Mouse (Mus musculus) adrenal gland, postnatal 36 days (tissue): ENCODE data around the gene Bicdl2. TPM values are rescaled to one million over a fixed set of nuclear protein-coding genes. Genes with fewer than 3 reads are reported as not detected.

Source experiments
- DNase-seq, 2 experiments: peaks; one replicate each; pipeline ENCODE4 v3.0.0; 2021; ENCODE audit warnings: mixed read lengths in 1 of 2
- long read RNA-seq, 2 experiments: library from polyadenylated mRNA; stranded (forward); transcript quantifications; one replicate each; pipeline ENCODE4 v2.0.0; 2021; ENCODE audit warnings: borderline sequencing depth in 2 of 2
- total RNA-seq, 2 experiments: library from RNA; stranded (reverse); gene quantifications; 2 replicates each; pipeline ENCODE4 v1.2.3; 2021

Gene Bicdl2
- not detected for total RNA-seq
- long read RNA-seq, experiment 1 = 0 reads
- long read RNA-seq, experiment 2 = 0 reads

DNA sequence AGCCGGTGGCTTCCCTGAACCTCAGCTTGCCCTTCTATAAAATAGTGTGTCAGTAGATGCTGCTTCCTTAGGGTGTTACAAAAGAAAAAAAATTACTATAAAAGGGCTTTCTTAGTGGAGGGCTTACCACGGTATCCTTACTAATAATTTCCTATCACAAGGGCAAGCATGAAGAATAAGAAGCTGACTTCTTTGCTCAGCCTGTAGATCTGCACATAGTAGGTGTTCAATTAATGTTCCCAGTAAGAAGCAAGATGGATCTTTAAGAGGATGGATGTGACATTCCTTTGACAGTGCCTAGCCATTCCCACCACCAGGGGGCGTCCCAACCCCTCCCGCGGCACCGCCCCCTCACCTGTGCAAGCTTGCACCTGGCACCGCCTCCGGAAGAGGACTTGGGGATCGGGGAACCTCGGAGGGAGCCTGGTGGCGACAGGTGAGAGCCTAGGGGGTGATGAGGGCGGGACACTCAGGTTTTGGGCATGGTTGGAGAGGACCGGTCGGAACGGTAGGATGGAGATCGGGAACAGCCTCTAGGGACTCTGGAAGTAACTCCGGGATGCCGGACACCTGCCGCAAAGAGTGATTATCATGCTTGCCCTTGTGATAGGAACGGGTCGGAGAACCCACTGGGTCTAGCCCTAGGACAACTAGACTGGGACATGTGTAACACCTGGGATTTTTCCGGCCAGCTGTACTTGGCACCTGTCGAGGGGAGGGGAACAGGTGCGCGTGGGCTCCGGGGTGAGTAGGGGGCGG lies at the start of gene Bicdl2:
Bicdl2 (plus strand) TSS at position 390 of the 759 bp plus-strand sequence.
- peak; percentile 53 to 74 for DNase-seq

DNA sequence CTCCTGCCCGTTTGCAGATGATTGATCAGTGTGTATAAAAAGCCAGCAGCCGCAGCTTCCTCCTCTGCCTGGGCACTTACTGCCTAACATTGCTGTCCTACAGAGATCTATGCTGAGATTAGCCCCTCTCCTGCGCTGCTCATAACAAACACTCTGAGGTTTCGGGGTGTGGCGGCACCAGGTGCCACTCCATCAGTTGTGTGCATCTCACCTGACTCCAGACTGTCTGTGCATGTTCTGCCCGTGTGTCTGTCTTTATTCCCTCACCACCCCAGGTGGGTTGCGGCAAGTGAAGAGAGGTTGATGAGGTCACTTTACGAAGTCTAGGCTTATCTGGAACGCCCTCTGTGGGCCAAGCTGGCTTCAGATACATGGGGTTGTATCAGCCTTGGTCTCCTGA lies 43.2 kb upstream of the Bicdl2 start:
- DNase-seq = no peak

DNA sequence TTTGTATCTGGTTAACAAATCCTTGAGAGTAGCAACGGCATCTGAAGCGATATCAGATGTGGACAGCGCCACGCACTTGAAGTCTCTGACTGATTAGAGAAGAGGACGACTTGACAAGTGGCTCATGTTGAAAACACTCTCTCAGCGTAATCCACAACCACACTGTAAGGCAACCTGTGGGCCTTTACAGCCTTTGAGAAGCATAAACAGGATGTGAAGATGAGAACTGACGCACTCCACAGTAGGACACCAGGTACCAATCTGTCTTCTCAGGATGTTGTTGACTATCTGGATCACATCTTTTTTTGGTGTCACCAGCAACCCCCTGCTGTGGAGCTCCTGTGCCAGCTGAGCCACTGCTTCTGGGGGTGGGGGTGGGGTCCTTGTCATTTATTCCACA lies 40.0 kb upstream of the Bicdl2 start:
- DNase-seq = no peak

DNA sequence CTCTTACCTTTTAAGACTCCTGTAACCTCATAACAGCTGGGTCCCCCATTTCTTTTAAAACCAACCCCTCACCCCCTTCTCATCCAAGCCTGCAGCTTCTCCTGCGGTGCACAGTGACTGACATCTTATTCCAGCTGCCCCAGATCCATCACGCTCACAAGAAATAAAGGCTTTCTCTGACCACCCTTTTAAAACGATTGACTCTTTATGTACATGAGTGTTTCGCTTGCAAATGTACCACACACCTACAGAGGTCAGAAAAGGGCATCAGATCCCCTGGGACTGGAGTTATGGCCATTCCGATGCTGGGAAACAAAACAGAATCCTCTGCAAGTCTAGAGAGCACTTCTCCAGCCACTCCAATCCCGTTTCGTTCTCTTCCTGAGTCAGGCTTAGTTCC lies 32.5 kb upstream of the Bicdl2 start:
- DNase-seq = no peak

DNA sequence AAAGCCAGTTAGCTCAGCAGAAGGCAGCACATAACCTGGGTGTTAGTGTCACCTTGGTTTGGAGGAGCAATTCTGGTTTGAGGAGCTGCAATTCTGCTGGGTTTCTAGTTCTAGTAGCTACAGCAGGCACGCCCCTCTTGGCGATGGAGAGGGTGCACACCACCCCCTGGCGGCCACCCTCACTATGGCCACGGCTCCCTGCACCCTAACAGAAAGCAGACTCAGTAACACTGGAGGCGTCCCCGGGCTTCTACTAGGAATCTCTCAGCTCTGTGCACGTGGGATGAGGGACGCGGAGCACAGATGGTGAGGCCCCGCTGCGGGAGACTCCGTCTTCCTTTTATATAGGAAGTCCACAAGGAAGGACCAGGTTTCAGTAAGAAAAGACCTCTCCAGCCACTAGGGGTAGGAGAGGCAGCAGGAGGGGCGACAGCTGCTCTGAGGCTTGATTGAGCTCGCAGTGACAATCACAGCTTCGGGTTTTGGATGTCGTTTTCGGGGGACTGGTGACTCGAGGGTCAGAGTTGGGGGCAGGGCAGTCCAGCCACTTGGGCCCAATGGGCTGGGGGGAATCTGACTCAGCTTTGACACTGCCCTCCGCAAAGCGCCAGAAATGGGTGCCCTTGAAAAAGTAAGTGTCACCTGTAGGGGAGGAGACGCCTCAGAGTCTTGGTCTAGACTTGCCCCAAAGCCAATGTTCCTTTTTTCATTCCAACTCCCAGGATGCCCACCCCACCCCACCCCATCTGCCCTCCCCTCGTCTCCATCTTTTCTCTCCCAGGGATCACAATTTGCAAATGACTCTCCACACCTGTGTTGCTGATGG lies 29.9 kb upstream of the Bicdl2 start:
- peak; percentile 85 to 90 for DNase-seq

DNA sequence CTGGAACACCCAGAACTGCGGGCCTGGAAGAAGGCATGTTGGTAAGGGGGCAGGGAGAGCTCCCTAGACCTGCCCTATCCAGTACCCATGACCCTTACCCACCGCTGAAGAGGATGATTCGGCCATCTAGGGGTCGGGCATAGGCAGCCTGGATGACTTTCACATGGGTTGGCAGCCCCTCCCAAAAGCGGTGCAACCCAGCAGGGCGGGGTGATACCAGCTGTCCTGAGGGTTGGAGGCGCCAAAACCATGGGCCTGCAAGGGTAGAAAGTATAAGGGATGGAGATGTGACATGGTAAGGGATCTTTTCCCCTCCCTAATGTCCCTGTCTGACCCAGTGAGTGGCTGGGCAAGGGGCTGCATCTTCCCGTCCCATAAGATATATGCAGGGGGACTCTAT lies 29.1 kb upstream of the Bicdl2 start:
- no peak for DNase-seq

DNA sequence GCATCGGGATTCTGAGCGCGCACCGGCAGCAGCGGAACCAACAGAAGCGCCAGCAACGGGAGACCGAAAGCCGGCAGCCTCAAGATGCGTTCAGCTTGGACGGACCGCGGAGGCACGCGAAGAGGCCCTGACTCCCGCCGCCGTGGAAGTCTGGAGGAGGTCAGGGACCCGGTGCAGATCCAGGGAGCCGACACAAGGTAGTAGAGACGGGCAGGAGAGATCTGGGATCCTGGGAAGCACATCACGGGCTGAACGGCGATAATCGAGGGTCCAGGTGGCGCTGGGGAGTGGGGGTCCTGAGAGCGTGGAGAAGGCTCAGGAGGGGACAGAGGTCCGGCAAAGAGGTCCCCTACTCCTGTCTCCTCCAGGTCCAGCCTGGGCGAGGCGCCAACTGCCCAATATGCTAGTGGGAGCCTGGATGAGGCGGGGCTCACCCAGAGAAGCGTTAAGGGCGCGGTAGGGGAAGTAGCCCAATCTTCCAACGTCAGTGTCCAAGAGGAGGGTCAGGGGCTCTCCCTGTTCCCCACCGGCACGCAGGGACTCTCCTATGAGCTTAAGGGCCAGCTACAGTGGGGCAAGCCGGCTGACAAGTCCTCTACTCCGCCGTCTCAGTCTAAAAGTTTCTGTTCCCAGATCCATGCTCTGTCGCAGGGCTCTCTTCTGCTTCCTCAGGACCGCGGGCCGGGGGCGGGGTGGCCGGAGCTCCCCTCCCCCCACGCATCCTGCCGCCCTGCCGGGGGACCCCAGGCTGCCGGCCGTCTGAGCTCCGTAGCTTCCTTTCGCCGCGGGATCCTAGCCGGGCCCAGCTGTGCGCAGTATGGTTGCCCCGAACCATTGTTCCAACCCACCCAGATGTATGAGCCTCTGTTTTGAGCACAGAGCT lies 15.5 kb upstream of the Bicdl2 start, which contains the start of gene Mmp25:
Mmp25 (minus strand) TSS at position 665 of the 883 bp plus-strand sequence.
- DNase-seq = no peak

DNA sequence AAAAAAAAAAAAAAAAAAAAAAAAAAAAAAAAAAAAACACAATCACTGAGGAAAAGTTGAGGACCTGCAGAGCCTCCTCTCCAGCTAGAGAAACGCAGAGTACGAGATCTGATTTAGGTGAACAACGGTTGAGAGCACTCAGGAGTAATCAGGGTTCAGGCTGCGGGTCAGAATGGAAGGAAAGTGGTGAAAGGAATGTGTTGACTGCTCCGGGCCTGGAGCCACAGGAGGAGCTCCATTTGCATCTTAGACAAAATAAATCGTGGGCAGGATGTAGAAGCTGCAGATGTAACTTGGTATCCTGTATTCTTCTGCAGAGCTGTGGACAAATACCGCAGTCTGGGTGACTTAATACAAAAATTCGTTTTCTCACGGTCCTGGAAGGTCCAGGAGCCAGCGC lies 14.4 kb upstream of the Bicdl2 start:
- no peak for DNase-seq

DNA sequence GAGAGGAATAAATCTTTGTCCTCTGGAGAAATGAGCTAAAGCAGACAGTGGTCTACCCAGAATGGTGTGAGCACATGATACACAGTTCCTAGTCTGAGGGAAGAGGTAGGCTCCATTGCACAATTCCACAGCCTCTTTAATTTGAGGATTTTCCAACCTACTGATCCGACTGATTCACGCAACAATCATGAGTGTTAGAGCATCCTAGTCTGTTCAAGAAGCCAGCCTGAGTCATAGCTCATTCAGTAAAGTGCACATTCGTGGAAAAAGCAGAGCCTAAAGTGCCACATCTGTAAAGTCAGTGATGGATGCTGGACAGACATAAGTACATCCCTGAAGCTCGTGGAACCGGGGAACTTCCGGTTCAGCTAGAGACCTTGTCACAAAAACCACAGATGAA lies 8.9 kb upstream of the Bicdl2 start:
- DNase-seq = no peak

DNA sequence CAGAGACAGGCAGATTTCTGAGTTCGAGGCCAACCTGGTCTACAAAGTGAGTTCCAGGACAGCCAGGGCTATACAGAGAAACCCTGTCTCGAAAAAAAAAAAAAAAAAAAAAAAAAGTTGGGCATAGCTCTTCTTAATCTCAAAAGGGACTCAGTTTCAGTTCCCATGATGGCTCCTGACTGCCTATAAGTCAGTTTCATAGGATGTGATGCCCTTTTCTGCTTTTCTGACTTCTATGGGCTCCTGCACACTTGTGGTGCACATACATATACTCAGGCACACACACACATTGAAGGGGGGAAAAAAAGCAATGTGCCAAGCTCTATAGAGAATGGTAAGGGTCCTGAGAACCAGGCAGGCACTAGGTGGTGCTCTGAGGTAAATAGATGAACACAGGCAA lies 7.0 kb upstream of the Bicdl2 start:
- no peak for DNase-seq

DNA sequence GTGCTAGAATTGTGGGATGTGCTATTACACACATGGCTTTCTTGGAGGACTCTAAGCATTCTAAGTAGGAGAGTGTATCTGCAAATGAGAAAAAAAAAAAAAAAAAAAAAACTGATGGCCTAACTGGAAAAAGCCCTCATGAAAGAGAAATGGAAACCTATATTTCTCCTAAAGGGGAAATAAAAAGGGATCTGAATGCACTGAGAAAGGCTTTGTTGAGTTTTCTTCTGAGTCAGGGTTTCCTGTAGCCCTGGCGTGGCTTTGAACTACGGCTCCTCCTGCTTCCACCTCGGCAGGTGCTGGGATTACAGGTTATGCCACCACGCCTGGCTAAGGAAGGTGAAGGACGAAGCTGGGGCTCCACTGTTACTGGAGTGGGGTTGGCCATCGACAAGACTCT lies 6.3 kb upstream of the Bicdl2 start:
- DNase-seq = no peak

DNA sequence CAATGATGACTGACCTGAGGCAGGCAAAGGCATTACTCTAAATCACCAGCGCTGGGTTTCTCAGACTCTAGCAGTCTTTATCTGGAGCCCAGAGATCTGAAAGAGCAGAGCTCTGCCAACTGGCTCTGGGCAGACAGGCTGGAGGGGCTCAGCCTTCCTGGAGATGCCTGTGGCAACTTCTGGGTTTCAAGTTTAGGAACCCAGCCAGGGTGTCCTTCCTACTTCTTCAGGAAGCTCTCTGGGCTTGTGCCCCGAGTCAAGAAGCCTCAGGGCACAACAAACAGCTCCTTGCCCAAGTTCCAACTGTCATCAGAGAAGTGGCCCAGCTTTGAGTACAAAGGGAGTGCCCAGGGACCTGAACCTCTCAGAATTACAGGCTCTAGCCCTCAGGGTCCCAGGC lies 5.9 kb upstream of the Bicdl2 start:
- no peak for DNase-seq

DNA sequence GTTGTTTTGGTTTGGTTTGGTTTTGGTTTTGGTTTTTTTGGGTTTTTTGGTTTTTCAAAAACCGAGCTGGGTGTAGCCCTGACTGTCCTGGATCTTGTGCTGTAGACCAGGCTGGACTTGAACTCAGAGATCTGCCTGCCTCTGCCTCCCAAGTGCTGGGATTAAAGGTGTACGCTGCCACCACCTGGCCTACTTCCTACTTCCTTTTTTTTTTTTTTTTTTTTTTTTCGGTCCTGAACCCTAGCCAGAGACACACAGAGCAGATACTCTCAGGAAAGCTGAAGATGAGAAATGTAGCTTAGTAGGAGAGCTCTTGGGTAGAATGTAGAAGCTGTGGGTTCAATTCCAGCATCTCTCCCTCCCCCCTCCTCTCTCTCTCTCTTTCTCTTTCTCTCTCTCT lies 1.9 kb upstream of the Bicdl2 start:
- DNase-seq = no peak

DNA sequence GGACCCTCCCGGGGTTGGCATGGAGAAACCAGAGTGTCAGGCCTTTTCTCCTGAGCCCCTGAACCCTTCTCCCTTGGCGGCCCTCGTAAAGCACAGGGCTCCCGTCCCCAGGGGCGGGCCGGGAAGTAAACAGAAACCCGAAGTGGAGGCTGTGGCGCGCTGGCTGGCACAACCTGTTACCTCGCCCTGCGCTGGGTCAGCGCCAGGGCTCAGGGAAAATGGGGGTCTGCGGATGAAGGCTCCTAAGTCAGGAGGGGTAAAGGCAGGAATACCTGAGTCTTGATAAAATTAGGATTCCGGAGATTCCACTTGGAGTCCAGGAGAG lies 532 bp downstream of the Bicdl2 start:
- no peak for DNase-seq

DNA sequence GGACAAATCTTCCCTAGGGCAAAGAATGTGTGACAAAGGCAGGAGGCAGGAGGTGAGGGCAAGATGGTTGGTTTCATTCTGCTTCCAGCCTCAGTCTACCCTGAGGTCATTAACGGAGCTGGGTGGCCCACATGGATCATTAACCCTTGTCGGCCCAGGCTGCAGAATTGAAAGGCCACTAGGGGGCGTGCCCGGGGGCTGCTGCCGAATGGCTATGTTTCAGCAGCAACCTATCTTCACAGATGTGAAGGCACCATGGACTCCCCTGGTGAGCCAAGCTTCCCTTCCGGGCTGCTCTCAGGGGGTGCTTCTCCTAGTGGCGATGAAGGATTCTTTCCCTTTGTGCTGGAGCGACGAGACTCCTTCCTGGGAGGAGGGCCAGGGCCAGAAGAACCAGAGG lies 1.2 kb downstream of the Bicdl2 start:
- peak in 1 of 2 experiments; percentile 43 for DNase-seq

DNA sequence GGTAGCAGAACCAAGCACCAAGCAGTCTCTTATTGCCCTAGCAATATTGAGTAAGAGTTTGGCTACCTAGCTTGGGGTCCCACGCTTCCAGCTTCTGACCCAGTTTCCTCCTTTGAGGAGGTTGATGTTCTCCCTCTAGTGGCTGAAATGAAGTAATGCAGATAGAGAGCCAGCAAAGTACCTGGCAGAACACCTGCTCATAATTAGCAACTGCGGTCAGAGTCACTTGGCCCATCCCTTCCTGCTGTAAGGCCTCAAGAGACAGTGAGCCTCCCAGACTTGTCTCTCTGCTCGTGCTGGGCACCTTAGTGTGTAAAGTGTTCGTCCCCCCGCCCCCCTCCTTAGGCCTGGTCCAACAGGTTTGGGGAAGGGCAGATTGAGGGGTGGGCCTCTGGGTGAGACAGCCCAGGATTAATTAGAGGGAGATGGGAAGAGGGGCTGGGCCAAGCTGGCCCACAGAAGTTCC lies 4.3 kb downstream of the Bicdl2 start:
- no peak for DNase-seq

DNA sequence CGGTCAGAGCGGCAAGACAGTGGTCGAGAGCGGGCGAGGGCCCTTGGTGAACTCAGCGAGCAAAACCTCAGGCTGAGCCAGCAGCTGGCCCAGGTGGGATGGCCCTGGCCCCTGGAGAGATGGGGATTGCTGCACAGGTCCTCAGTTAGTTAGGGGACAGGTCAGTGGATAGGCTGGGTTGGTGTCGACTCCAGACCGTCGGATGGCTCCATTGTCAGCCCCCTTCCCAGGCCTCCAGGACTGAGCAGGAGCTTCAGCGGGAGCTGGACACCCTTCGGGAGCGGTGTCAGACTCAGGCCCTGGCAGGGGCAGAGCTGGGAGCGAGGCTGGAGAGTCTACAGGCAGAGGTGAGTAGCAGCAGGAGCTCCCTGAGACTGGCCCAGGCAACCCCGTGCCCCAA lies 5.2 kb downstream of the Bicdl2 start:
- no peak for DNase-seq

DNA sequence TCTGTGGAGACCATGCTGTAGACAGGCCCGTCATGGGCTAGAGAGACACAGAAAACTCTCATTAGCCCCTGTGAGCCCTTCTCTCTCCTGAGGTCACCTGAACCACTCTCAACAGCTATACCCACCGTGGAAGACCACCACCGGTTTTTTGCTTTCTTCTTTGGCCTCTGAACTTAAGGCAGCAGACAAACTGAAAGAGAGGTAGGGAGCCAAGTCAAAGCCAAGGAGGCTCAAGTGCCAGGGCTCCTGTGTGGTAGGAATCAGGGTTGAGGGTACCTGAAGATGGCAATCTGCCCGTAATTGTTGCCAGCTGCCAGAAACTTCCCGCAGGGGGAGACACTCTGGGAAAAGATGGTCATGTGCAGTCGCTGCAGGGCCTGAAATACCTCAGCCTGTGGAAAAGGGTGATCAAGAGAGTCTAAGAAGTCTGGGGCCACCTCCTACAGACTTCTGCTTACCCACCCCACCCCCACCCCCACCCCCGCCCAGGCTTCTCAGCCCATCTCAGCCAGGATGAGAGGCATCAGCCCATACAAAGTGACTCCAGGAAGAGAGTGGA lies 10.3 kb downstream of the Bicdl2 start:
- DNase-seq = no peak

DNA sequence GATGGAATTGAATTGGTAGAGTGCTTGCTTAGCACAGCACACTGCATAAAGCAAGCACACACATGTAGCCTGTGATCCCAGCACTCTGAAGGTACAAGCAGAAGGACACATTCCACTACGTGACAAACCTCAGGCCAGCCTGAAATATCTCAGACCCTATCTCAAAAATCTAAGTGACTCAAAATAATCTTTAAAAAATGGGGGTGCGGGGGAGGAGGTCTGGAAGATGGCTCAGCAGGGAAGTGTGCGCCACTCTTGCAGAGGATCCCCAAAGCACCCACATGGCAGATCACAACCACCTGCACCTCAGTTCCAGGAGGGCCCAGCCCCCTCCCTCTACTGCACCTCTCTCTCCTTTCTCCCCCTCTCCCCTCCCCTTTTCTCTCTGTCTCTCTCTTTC lies 11.2 kb downstream of the Bicdl2 start:
- DNase-seq = no peak

DNA sequence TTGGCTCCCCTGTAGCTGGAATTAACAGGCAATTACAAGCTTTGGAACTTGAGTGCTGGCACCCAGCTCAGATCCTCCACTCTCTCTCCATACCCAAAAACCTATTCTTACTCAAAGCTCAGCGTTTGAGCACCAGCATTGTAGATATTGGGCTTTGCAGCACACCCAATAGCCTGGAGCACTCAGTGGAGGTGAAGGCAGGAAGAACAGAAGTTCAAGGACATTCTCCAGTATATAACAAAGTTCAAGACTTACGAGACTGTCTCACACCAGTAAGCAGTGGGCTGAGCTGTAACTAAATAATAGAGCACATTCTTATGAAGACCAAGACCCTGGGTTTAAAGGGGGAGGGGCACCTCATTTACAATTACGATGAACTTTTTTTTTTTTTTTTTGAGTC lies 12.5 kb downstream of the Bicdl2 start:
- no peak for DNase-seq

DNA sequence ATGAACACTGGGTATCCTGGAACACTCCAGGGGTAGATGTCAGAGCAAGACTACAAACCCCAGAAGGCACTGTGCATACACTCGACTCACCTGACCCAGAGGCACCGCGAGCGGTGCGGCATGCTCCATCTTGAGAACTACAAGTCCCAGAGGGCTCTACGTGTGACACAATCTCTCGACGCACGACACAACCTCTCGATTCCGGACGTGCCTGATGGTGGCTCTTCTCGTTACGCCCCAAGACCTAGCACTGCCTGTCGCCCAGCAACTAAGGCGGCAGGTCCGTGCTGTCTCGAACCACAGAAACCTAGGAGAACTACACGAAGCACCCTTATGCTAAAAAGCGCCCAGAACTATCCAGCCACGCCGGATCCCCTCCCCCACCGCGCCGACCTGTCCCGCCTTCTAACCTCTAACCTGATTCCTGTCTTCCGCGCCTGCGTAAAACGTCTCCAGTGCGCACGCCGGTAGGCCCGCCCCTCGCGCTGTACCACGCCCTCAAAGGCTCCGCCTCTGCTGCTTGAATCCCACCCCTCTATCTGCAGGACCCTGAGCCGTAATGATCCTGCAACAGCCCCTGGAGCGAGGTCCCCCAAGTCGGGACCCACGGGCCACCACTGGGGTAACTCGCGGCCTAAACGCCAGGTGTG lies 13.2 kb downstream of the Bicdl2 start, which contains the start of the genes Hcfc1r1 and Thoc6:
Hcfc1r1 (plus strand) TSS at position 173 of the 650 bp plus-strand sequence.
Thoc6 (minus strand) TSS at position 459 of the 650 bp plus-strand sequence.
- peak; percentile 92 to 94 for DNase-seq
